Mouse (Mus musculus) layer of hippocampus, adult 2 months (tissue): ENCODE data around the gene Zfp507. TPM values are rescaled to one million over a fixed set of nuclear protein-coding genes. Genes with fewer than 3 reads are reported as not detected.
A peak's percentile ranks its signal among the peaks of the same experiment; 100 is the strongest.

ENCODE experiments used
- DNase-seq, 2 experiments: peaks; one replicate each; pipeline ENCODE4 v3.0.0; 2022; ENCODE audit warnings: low spot score in 2 of 2
- H3K27ac ChIP-seq: fragments of 200-600 bp; 2 replicates; pipeline ENCODE4 v1.8.1; 2022
- H3K4me3 ChIP-seq: fragments of 200-600 bp; 2 replicates; pipeline ENCODE4 v1.8.1; 2022; ENCODE audit warnings: mild to moderate bottlenecking
- CTCF ChIP-seq: fragments of 200-600 bp; conservative IDR thresholded peaks from 2 replicates; pipeline ENCODE4 v1.8.1; 2022; ENCODE audit warnings: antibody characterized with exemption, mild to moderate bottlenecking, moderate library complexity
- total RNA-seq, 2 experiments: library from RNA; stranded (reverse); gene quantifications; 2 replicates each; pipeline ENCODE4 v1.2.3; 2021

The Zfp507 gene
- total RNA-seq, 2 experiments from 2014 or later: 32.7 to 38.6 TPM

DNA sequence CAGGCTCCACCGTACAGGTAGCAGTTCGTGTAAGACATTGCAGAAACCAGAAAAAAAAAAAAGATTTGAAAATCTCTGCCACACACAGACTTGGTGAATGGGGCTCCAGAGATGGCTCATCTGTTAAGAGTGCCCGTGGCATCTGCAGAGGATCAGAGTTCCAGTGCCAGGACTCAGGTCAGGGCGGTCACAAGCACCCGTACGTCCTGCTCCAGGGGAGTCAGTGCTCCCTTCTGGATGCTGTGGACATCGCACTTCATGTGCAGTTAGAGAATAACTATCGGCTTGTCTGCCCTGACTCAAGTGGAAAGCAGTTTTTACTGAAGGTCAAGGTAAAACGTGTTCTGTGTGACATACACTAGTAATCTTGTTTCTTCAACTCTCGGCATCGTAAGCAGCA, 38.3 kb downstream of the Zfp507 start:
- no peak overlapping the region for H3K27ac ChIP-seq
- DNase-seq: no peak
- TF ChIP-seq CTCF: no peak
- no peak overlapping the region for H3K4me3 ChIP-seq

DNA sequence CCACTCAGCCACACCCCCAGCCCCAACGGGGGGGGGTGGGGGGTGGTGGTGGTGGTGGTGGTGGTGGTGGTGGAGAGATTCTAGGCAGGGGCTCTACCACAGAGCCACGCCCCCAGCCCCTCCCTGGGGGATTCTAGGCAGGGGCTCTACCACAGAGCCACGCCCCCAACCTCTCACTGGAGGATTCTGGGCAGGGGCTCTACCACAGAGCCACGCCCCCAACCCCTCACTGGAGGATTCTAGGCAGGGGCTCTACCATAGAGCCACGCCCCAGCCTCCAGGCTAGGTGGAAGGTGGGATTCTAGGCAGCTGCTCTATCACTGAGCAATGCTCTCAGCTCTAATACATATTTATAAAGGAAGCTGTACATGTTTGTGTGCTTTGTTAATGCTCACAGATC, 41.0 kb downstream of the Zfp507 start:
- Histone ChIP-seq H3K4me3 (no peak overlapping the region), H3K27ac (no peak overlapping the region)
- no peak for TF ChIP-seq CTCF
- no peak for DNase-seq

DNA sequence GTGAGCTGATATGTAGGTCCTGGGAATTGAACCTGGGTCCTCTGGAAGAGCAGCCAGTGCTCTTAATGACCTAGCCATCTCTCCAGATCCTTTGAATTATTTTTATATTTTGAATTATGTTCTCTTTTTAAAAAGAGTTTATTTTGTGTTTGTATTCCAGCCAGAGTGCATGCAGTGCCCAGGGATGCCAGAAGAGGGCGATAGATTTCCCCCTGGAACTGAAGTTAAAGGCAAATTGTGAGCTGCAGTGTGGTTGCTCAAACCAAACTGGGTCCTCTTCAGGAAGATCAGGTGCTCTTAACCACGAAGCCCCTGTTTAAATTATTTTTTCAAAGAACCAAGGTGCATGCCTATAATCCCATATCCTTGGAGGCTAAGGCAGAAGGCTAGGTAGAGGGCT, 43.2 kb downstream of the Zfp507 start:
- H3K4me3 ChIP-seq: no peak overlapping the region
- H3K27ac ChIP-seq: no peak overlapping the region
- DNase-seq: no peak
- TF ChIP-seq CTCF: peak; percentile 74

DNA sequence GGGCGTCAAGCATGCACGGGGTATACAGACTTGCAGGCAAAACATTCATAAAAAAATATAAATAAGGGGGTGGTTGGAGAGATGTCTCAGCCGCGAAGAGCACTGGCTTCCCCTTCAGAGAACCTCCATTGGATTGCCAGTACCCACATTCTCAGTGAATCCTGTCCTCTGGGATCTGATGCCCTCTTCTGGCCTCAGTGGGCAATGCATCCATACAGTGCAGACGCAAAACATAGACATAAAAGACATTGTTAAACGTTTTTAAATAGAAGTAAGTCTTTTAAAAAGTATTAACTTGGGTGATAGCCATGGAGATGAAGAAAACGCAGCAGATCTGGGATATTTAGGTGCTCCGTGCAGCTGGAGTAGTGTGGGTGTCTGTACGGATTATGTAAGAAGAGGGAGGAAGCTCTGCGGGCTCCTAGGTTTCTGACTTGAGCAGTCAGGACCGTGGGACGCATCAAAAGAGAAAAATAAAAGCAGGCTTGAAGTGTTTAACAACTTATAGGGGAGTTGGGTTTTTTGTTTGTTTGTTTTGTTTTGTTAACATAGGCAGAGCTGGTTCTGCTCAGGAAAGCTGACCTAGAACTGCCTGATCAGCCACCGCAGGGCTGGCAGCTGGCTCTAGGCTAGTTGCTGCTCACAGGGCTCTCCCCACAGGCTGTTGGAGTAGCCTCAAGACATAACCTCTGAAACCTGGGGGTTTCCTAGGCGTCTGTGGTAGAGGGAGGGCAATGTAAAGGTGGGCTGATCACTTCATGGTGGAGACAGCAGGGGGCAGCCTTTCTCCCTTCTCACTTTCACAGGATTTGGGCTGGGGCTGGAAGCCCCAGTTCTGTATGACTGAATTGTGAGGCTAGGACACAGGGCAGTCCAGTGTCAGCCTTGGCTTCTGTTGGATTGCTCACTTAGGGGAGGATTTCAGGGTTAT, 46.0 kb downstream of the Zfp507 start:
- TF ChIP-seq CTCF: peak; percentile 69
- no peak overlapping the region for H3K27ac ChIP-seq
- no peak overlapping the region for H3K4me3 ChIP-seq
- no peak for DNase-seq

DNA sequence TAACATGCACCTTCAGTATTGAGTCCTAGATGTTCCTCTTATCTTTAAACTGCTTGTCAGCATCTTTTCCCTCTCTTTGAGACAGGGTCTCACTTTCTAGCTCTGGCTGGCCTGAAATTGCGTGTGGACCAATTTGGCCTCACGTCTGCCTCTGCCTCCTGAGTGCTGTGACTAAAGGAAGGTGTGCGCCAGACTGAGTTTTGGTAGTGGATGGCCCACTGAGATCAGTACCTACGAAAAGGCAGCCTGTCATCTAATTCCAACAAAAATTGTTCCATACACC, 48.0 kb downstream of the Zfp507 start:
- no peak for DNase-seq
- Histone ChIP-seq H3K27ac (peak overlapping the region; percentile 89), H3K4me3 (peak overlapping the region; percentile 87)
- TF ChIP-seq CTCF: no peak

DNA sequence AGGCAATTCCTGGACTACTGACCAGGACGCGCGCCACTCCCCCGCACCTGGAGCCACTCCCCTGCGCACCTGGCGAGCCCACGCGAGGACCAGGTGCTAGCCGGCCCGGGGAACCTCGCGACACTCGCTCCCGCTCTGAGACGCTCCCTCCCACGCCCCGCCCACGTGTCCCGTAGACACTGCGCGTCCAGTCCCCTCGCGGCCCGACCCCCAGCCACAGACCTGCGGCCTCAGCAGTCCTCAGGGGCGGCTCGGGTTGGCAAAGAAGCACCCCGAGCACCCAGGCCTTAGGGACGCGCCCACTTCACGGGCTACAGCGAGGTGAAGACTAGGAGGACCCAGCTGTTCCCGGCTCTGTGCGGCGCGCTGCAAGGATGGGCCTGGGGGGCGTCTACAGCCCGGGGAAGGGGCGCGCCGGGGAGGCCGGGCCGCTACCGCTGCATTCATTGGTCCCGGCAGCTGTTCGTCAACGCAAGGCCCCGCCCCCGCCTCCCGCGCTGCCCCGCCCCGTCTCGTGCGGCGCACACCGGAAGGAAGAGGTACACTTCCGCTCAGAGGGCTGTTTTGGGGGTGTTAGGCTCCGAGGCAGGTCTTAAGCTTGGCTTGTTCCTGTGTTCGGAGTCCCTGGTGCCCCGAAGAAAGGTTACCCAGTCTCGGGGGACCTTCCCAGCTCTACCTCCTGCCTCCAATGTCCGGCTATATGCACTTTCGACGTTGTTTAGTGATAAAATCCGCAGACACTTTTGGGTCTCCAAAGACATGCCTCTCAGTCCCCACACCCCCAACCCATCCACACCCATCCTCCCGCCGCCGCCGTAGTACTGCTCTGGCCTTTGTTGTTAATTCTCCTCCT, 48.5 kb downstream of the Zfp507 start, which contains the start of gene Dpy19l3:
Dpy19l3 (minus strand) TSS at position 422 of the 853 bp plus-strand sequence.
- Histone ChIP-seq H3K4me3 (peak within 1 kb of the TSS; percentile 87), H3K27ac (peak within 1 kb of the TSS; percentile 89)
- peak; percentile 88 to 89 for DNase-seq
- no peak for TF ChIP-seq CTCF

DNA sequence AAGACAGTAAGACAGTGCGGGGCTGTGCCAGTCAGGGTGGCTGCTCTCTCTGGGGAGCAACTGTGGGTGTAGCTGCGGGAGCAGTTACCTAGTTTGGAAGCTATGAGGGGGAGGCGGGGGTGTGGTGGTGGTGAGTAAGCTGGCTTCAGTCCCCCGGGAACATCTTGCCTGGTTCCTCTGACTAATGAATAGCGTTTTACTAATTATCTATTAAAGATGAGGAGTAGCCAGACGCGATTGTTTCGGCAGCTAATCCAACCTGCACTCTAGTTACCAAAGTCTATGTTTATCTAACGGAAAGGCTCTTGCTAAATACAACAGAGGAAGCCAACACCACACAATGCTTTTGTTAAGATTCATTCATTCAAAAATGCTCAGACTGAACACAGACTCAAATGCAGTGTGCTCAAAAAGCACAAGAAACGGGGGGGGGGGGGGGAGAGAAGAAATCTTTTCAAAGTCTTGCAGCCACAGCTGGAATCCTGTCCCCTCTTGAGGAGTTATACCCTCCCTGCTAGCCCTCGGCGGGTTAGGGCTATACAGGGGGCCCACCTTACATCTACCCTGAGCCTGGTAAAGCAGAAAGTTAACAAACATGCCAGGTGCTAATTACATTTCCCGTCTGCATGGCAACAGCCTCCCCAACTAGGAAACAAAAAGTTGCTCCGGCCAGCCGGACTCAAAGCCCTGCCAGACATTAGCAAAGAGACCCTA, 49.3 kb downstream of the Zfp507 start:
- DNase-seq: peak; percentile 56 to 75
- Histone ChIP-seq H3K4me3 (peak overlapping the region; percentile 87), H3K27ac (peak overlapping the region; percentile 89)
- no peak for TF ChIP-seq CTCF

DNA sequence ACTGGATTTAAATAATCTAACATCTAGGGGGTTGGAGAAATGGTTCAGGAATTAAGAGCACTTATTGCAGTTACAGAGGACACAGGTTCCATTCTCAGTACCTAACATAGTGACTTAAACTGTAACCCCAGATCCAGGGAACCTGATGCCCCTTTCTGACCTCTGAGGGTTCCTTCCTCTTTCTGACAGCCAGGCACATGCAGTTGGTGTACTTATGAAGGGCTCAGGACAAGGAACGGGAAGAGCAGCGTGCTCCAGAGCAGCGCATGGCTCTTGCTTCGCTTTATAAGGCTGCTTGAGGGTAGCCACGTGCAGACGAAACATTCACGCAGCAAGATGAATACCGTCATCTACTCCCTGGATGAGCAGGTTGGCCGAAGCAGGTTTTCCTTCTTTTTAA, 51.9 kb downstream of the Zfp507 start:
- Histone ChIP-seq H3K27ac (no peak overlapping the region), H3K4me3 (no peak overlapping the region)
- no peak for DNase-seq
- TF ChIP-seq CTCF: no peak

DNA sequence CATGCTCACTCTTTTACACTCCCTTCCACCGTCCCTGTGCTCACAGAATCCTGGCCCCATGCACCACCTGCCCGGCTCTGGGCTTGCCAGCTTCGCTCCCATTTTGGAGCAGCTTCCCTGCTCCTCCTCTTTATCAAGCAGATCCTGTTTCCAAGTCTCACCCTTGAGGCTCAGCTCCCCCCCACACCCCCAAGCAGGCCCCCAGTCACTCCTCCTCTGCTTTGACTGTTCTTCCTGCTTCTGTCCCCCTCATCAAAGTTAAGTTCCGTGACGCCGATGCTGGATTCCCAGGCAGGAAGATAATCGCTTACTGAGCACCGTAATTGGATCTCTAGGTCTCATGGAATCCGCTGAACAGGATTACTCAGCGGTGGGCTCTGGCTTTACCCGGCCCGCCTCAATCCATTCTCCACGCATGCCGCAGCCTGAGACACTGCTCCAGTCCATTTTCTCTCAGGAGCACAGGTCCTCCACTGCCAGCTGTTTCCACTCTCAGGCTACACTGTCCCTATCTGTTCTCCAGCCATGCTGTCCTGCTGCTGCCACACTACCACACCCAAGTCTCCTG, 55.3 kb downstream of the Zfp507 start:
- no peak for TF ChIP-seq CTCF
- Histone ChIP-seq H3K27ac (no peak overlapping the region), H3K4me3 (no peak overlapping the region)
- no peak for DNase-seq

DNA sequence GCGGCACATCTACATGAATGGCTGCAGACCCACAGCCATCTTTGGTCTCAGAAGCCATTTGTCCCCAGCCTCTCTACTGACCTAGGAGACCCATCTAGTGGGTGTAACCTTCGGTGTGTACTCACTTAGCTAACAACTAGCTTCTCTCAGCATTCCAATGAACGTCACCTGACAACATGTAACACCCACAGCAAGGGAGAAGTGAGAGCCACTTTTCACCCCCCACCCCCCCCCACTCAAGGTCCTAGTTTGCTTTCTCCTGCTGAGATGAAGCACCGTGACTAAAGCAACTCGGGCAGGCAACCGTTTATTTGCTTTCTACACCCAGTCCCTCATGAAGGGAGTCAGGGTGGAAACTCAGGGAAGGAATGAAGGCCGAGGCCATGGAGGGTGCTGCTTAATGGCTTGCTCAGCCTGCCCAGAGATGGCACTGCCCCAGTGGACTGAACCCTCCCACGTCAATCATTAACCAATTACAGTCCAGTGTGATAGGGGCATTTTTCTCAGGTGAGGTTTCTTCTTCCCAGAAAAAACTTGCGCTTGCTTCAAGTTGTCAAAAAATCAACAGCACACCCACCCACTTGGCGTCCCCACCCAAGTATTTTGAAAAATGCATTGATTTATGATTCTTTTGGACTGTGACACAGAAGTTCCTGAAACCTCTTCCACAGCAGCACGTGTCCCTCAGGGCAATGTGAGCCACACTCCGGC, 56.0 kb downstream of the Zfp507 start:
- DNase-seq: no peak
- TF ChIP-seq CTCF: no peak
- no peak overlapping the region for H3K4me3 ChIP-seq

DNA sequence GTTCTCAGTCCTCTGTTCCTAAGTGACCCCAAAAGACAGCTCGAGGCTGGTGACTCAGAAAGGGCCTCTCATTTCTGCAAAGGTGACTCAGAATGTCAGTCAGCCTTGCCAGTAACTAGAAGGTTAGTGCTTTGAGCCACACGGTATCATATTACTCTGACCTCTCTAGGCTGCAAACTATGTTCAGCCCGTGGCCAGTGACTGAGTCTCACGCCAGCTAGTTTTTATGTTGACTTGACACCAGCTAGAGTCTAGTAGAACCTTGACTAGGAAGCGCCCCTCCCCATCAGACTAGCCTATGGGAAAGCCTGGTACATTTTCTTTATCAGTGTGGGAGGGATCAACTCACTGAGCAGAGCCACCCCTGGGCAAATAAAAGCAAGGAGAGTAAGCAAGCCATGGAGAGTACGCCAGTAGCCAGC, 57.5 kb downstream of the Zfp507 start:
- Histone ChIP-seq H3K4me3 (no peak overlapping the region), H3K27ac (peak overlapping the region; percentile 78)
- no peak for DNase-seq
- TF ChIP-seq CTCF: no peak

More for the DNA sequence above, 56.0 kb downstream of the Zfp507 start:
- H3K27ac ChIP-seq: no peak overlapping the region

DNA sequence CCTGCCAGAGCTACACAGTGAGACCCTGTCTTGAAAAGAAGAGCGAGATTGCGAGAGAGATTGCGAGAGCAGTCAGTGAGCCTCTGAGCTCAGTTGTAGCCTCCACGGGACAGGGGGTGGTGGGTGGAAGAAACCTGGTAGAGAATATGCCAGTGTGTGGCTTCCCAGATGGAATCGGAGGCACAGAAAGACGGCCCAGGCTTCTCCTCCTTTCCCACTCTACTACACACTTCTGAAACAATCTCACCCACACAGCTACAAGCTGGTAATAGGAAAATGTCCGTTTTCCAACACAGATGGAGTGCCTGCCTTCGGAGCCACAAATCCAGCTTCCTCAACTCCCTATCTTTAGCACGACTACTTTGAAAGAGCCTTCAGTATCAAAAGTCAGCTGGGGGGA, 58.0 kb downstream of the Zfp507 start:
- peak overlapping the region; percentile 78 for H3K27ac ChIP-seq
- TF ChIP-seq CTCF: no peak
- no peak overlapping the region for H3K4me3 ChIP-seq
- peak; percentile 77 to 90 for DNase-seq
